Mouse (Mus musculus) kidney, embryonic 14.5 days (tissue): ENCODE measurements around the gene Hoxa13. TPM values are rescaled to one million over a fixed set of nuclear protein-coding genes. Genes with fewer than 3 reads are reported as not detected.

Experiments
- ATAC-seq: fragments of 200-750 bp; cut with Nextera tagmentation; 2 replicates; pipeline ENCODE4 v1.8.0; 2017; ENCODE audit warnings: moderate number of reproducible peaks, mild to moderate bottlenecking, moderate TSS enrichment, moderate library complexity; ENCODE audit not compliant: low FRiP score, low TSS enrichment
- H3K27ac ChIP-seq: fragments of 300-500 bp; sonication (generic); 2 replicates; pipeline ENCODE4 v1.5.1; 2014; ENCODE audit warnings: low read depth, mild to moderate bottlenecking, low read length, moderate library complexity, mixed read lengths
- H3K27me3 ChIP-seq: fragments of 300-500 bp; sonication (generic); 2 replicates; pipeline ENCODE4 v1.6.1; 2014; ENCODE audit warnings: mild to moderate bottlenecking, low read length; ENCODE audit not compliant: control insufficient read depth, insufficient read depth
- H3K36me3 ChIP-seq: fragments of 300-500 bp; sonication (generic); 2 replicates; pipeline ENCODE4 v1.6.1; 2014; ENCODE audit warnings: low read length, mixed read lengths; ENCODE audit not compliant: control insufficient read depth, insufficient read depth
- H3K4me1 ChIP-seq: fragments of 300-500 bp; sonication (generic); 2 replicates; pipeline ENCODE4 v1.6.1; 2014; ENCODE audit warnings: low read length, mixed read lengths; ENCODE audit not compliant: control insufficient read depth, insufficient read depth
- H3K4me2 ChIP-seq: fragments of 300-500 bp; sonication (generic); replicated peaks from 2 replicates; pipeline ENCODE4 v1.6.1; 2014; ENCODE audit warnings: low read depth, mild to moderate bottlenecking, low read length
- H3K4me3 ChIP-seq: fragments of 300-500 bp; sonication (generic); 2 replicates; pipeline ENCODE4 v1.5.1; 2014; ENCODE audit warnings: mild to moderate bottlenecking, low read length
- H3K9ac ChIP-seq: fragments of 300-500 bp; sonication (generic); 2 replicates; pipeline ENCODE4 v1.6.1; 2014; ENCODE audit warnings: low read depth, mild to moderate bottlenecking, low read length, moderate library complexity
- H3K9me3 ChIP-seq: fragments of 300-500 bp; sonication (generic); 2 replicates; pipeline ENCODE4 v1.6.1; 2016; ENCODE audit warnings: low read length; ENCODE audit not compliant: control insufficient read depth
- WGBS: fragments of 180-500 bp; shearing (Covaris S2); extraction: QIAGEN DNeasy Blood & Tissue Kit; methylation state at CpG from one replicate; pipeline ENCODE4 v1.1.7; 2014; 5-methylcytosine and 5-hydroxymethylcytosine counted together
- polyA plus RNA-seq: library from polyadenylated mRNA; unstranded; fragments of >200 nt; fragmentation: Nextera tagmentation; extraction: Ambion mirVana; gene quantifications from 2 replicates; pipeline ENCODE4 v1.2.1, GENCODE M21; 2014

Hoxa13 gene
- polyA plus RNA-seq, 1 experiment from 2014 or later: not detected

- peak overlapping the region; percentile 83 for H3K4me2 ChIP-seq
- no peaks in the 10 kb centered on the region for H3K9me3 ChIP-seq
- WGBS: 6% methylated on average over 4 of the region's 4 CpGs
- peaks cover 12% of the 10 kb centered on the region for H3K4me1 ChIP-seq
- H3K27ac ChIP-seq: peak overlapping the region; percentile 96
- peak overlapping the region; percentile 75 for H3K4me3 ChIP-seq
- no peaks in the 10 kb centered on the region; the same call in 1 of the 2 replicates for H3K27me3 ChIP-seq
- peak overlapping the region; percentile 89 for H3K9ac ChIP-seq
- no peak for ATAC-seq
- no peaks in the 10 kb centered on the region for H3K36me3 ChIP-seq
These were observed 17.8 kb downstream of the Hoxa13 start for GRCm38 (mm10) chr6:52242801-52243332.

- Histone ChIP-seq H3K36me3 (no peaks in the 10 kb centered on the region), H3K4me1 (peaks cover 15% of the 10 kb centered on the region), H3K4me3 (peak overlapping the region; percentile 64), H3K27ac (peak overlapping the region; percentile 98), H3K9ac (peak overlapping the region; percentile 96), H3K9me3 (no peaks in the 10 kb centered on the region), H3K27me3 (no peaks in the 10 kb centered on the region; the same call in none of the 2 replicates), H3K4me2 (peak overlapping the region; percentile 83)
- no peak for ATAC-seq
- WGBS: 3% methylated on average over 9 of the region's 9 CpGs
These were observed 19.6 kb downstream of the Hoxa13 start for GRCm38 (mm10) chr6:52241001-52241621.

GRCm38 (mm10) chr6:52240389-52241000 lies 20.2 kb downstream of the Hoxa13 start, which contains the start of gene Hoxa10:
Gene Hoxa10, minus strand, starts transcription at chr6:52240854.
- ATAC-seq: peak; percentile 69
- H3K4me2 ChIP-seq: peak within 1 kb of the TSS; percentile 83
- H3K9ac ChIP-seq: peak within 1 kb of the TSS; percentile 96
- peak within 1 kb of the TSS; percentile 64 for H3K4me3 ChIP-seq
- no peaks in the 10 kb centered on the region; the same call in none of the 2 replicates for H3K27me3 ChIP-seq
- under 1% methylated on average over 35 of the region's 35 CpGs for WGBS
- H3K27ac ChIP-seq: peak within 1 kb of the TSS; percentile 98
- H3K36me3 ChIP-seq: no peaks in the 10 kb centered on the region
- peaks cover 21% of the 10 kb centered on the region for H3K4me1 ChIP-seq
- H3K9me3 ChIP-seq: no peaks in the 10 kb centered on the region

GRCm38 (mm10) chr6:52239625-52240388 lies 20.9 kb downstream of the Hoxa13 start:
- Histone ChIP-seq H3K4me1 (peaks cover 21% of the 10 kb centered on the region), H3K4me3 (peak overlapping the region; percentile 64), H3K36me3 (no peaks in the 10 kb centered on the region), H3K27me3 (peaks cover 3% of the 10 kb centered on the region; the same call in 1 of the 2 replicates), H3K27ac (peak overlapping the region; percentile 98), H3K9ac (peak overlapping the region; percentile 96), H3K4me2 (peak overlapping the region; percentile 83), H3K9me3 (no peaks in the 10 kb centered on the region)
- under 1% methylated on average over 30 of the region's 30 CpGs for WGBS
- ATAC-seq: no peak

GRCm38 (mm10) chr6:52238976-52239375 lies 21.7 kb downstream of the Hoxa13 start:
- ATAC-seq: no peak
- Histone ChIP-seq H3K4me3 (peak overlapping the region; percentile 64), H3K4me2 (peak overlapping the region; percentile 83), H3K4me1 (peaks cover 21% of the 10 kb centered on the region), H3K9ac (peak overlapping the region; percentile 96), H3K36me3 (no peaks in the 10 kb centered on the region), H3K27ac (peak overlapping the region; percentile 4; the same call in 1 of the 2 replicates), H3K9me3 (no peaks in the 10 kb centered on the region), H3K27me3 (peaks cover 9% of the 10 kb centered on the region; the same call in 1 of the 2 replicates)
- WGBS: 2% methylated on average over 7 of the region's 7 CpGs

GRCm38 (mm10) chr6:52238155-52238545 lies 22.5 kb downstream of the Hoxa13 start:
- Histone ChIP-seq H3K4me3 (peak overlapping the region; percentile 64), H3K9ac (peak overlapping the region; percentile 96), H3K27ac (peak overlapping the region; percentile 98; the same call in 1 of the 2 replicates), H3K4me2 (peak overlapping the region; percentile 83), H3K27me3 (peaks cover 12% of the 10 kb centered on the region; the same call in 1 of the 2 replicates), H3K9me3 (no peaks in the 10 kb centered on the region), H3K4me1 (peaks cover 21% of the 10 kb centered on the region), H3K36me3 (no peaks in the 10 kb centered on the region)
- ATAC-seq: no peak
- 3% methylated on average over 7 of the region's 7 CpGs for WGBS

GRCm38 (mm10) chr6:52237346-52238154 lies 23.1 kb downstream of the Hoxa13 start:
- Histone ChIP-seq H3K4me2 (peak overlapping the region; percentile 83), H3K27me3 (peaks cover 12% of the 10 kb centered on the region; the same call in 1 of the 2 replicates), H3K9me3 (no peaks in the 10 kb centered on the region), H3K4me1 (peaks cover 21% of the 10 kb centered on the region), H3K27ac (peak overlapping the region; percentile 98), H3K9ac (peak overlapping the region; percentile 96), H3K36me3 (no peaks in the 10 kb centered on the region; the same call in 1 of the 2 replicates), H3K4me3 (peak overlapping the region; percentile 64)
- 7% methylated on average over 10 of the region's 10 CpGs for WGBS
- ATAC-seq: no peak

GRCm38 (mm10) chr6:52236806-52237205 lies 23.9 kb downstream of the Hoxa13 start:
- no peak for ATAC-seq
- H3K36me3 ChIP-seq: no peaks in the 10 kb centered on the region; the same call in 1 of the 2 replicates
- peak overlapping the region; percentile 96 for H3K9ac ChIP-seq
- H3K27ac ChIP-seq: peak overlapping the region; percentile 98
- peaks cover 19% of the 10 kb centered on the region for H3K4me1 ChIP-seq
- peak overlapping the region; percentile 64 for H3K4me3 ChIP-seq
- 12% methylated on average over 3 of the region's 3 CpGs for WGBS
- H3K9me3 ChIP-seq: no peaks in the 10 kb centered on the region
- peaks cover 12% of the 10 kb centered on the region; the same call in 1 of the 2 replicates for H3K27me3 ChIP-seq
- peak overlapping the region; percentile 83 for H3K4me2 ChIP-seq
